Mouse (Mus musculus) MEL (cell line): ENCODE data around the gene Elmod3. TPM values are rescaled to one million over a fixed set of nuclear protein-coding genes. Genes with fewer than 3 reads are reported as not detected.
A peak's percentile ranks its signal among the peaks of the same experiment; 100 is the strongest.
"Not testable (repeated sequence)": the region's sequence is repeated elsewhere in the genome, so short reads cannot be mapped to it uniquely, and the experiment has no call there.

Source experiments
- DNase-seq: peaks from one replicate; pipeline ENCODE4 v3.0.0; 2011; ENCODE audit warnings: low read depth, low spot score
- H3K27ac ChIP-seq: 2 replicates; pipeline ENCODE4 v1.5.1; 2012; ENCODE audit warnings: low read depth, mild to moderate bottlenecking, control low read depth, low read length, moderate library complexity; ENCODE audit not compliant: control insufficient read depth
- H3K27me3 ChIP-seq, 2 experiments: fragments of 150-350 bp in 1 of 2; sonication (generic) in 1 of 2; 2 replicates each; pipeline ENCODE4 v1.6.1; 2012; ENCODE audit warnings: low read length in 2 of 2, mild to moderate bottlenecking in 2 of 2, improper control_type of control experiment in 1 of 2, moderate library complexity in 1 of 2; ENCODE audit not compliant: insufficient read depth in 2 of 2, control insufficient read depth in 1 of 2
- H3K36me3 ChIP-seq, 2 experiments: 2 replicates each; pipeline ENCODE4 v1.6.1; 2012 to 2014; ENCODE audit warnings: low read length in 2 of 2, improper control_type of control experiment in 1 of 2, inconsistent platforms in 1 of 2, mild to moderate bottlenecking in 1 of 2; ENCODE audit not compliant: insufficient read depth in 2 of 2, control insufficient read depth in 1 of 2
- H3K4me1 ChIP-seq, 2 experiments: fragments of 150-350 bp in 1 of 2; sonication (generic) in 1 of 2; 2 replicates each; pipeline ENCODE4 v1.6.1; 2012; ENCODE audit warnings: low read length in 2 of 2, improper control_type of control experiment in 1 of 2, mild to moderate bottlenecking in 1 of 2; ENCODE audit not compliant: insufficient read depth in 2 of 2, control insufficient read depth in 1 of 2
- H3K4me3 ChIP-seq, 2 experiments: fragments of 150-350 bp in 1 of 2; sonication (generic) in 1 of 2; 2 replicates each; pipeline ENCODE4 v1.5.1; 2012; ENCODE audit warnings: low read depth in 2 of 2, low read length in 2 of 2, mild to moderate bottlenecking in 2 of 2, moderate library complexity in 2 of 2, control low read depth in 1 of 2, improper control_type of control experiment in 1 of 2; ENCODE audit not compliant: control insufficient read depth in 1 of 2, insufficient read depth in 1 of 2
- H3K79me2 ChIP-seq: 2 replicates; pipeline ENCODE4 v1.6.1; 2012; ENCODE audit warnings: mild to moderate bottlenecking, low read length, moderate library complexity; ENCODE audit not compliant: control insufficient read depth, poor library complexity, insufficient read depth
- H3K9ac ChIP-seq: 2 replicates; pipeline ENCODE4 v1.6.1; 2012; ENCODE audit warnings: low read depth, mild to moderate bottlenecking, control low read depth, low read length, moderate library complexity; ENCODE audit not compliant: control insufficient read depth, poor library complexity, severe bottlenecking
- H3K9me3 ChIP-seq: fragments of 150-350 bp; sonication (generic); replicated peaks from 2 replicates; pipeline ENCODE4 v1.6.1; 2012; ENCODE audit warnings: mild to moderate bottlenecking, low read length, improper control_type of control experiment, moderate library complexity; ENCODE audit not compliant: insufficient read depth
- BHLHE40 ChIP-seq: IDR thresholded peaks from 2 replicates; pipeline ENCODE4 v1.6.1; 2012; ENCODE audit warnings: low read depth, mild to moderate bottlenecking, inconsistent platforms, low read length, improper control_type of control experiment, borderline replicate concordance
- CHD1 ChIP-seq: IDR thresholded peaks from 2 replicates; pipeline ENCODE4 v1.6.1; 2012; ENCODE audit warnings: low read depth, mild to moderate bottlenecking, inconsistent platforms, low read length, improper control_type of control experiment
- CHD2 ChIP-seq: IDR thresholded peaks from 2 replicates; pipeline ENCODE4 v1.6.1; 2011; ENCODE audit warnings: low read length, improper control_type of control experiment
- E2F4 ChIP-seq: IDR thresholded peaks from 2 replicates; pipeline ENCODE4 v1.6.1; 2011; ENCODE audit warnings: low read depth, low read length, improper control_type of control experiment, borderline replicate concordance
- ELF1 ChIP-seq: IDR thresholded peaks from 2 replicates; pipeline ENCODE4 v1.6.1; 2014; ENCODE audit warnings: low read depth, mild to moderate bottlenecking, inconsistent platforms, low read length, improper control_type of control experiment, moderate library complexity
- EP300 ChIP-seq, 2 experiments: IDR thresholded peaks; 2 replicates each; pipeline ENCODE4 v1.6.1; 2011; ENCODE audit warnings: improper control_type of control experiment in 2 of 2, low read length in 2 of 2, low read depth in 1 of 2, mild to moderate bottlenecking in 1 of 2
- GABPA ChIP-seq: IDR thresholded peaks from 2 replicates; pipeline ENCODE4 v1.6.1; 2012; ENCODE audit warnings: low read depth, mild to moderate bottlenecking, inconsistent platforms, low read length, improper control_type of control experiment, moderate library complexity
- GATA1 ChIP-seq: IDR thresholded peaks from 2 replicates; pipeline ENCODE4 v1.6.1; 2011; ENCODE audit warnings: low read depth, low read length, improper control_type of control experiment
- JUND ChIP-seq: IDR thresholded peaks from 2 replicates; pipeline ENCODE4 v1.6.1; 2011; ENCODE audit warnings: low read depth, mild to moderate bottlenecking, improper control_type of control experiment, low read length
- KAT2A ChIP-seq: conservative IDR thresholded peaks from 2 replicates; pipeline ENCODE4 v1.6.1; 2012; ENCODE audit warnings: low read depth, low read length, improper control_type of control experiment, inconsistent platforms
- MAX ChIP-seq: IDR thresholded peaks from 2 replicates; pipeline ENCODE4 v1.6.1; 2011; ENCODE audit warnings: low read length, improper control_type of control experiment
- POLR2A ChIP-seq, 2 experiments: IDR thresholded peaks; 2 replicates each; pipeline ENCODE4 v1.6.1; 2011 to 2012; ENCODE audit warnings: low read length in 2 of 2, mild to moderate bottlenecking in 2 of 2, control low read depth in 1 of 2, improper control_type of control experiment in 1 of 2, low read depth in 1 of 2, moderate library complexity in 1 of 2; ENCODE audit not compliant: control insufficient read depth in 1 of 2, insufficient read depth in 1 of 2, poor library complexity in 1 of 2
- POLR2AphosphoS2 ChIP-seq: IDR thresholded peaks from 2 replicates; pipeline ENCODE4 v1.6.1; 2011; ENCODE audit warnings: low read length, improper control_type of control experiment
- SMC3 ChIP-seq: IDR thresholded peaks from 2 replicates; pipeline ENCODE4 v1.6.1; 2011; ENCODE audit warnings: low read depth, low read length, improper control_type of control experiment
- TCF12 ChIP-seq: IDR thresholded peaks from 2 replicates; pipeline ENCODE4 v1.6.1; 2014; ENCODE audit warnings: low read depth, mild to moderate bottlenecking, inconsistent platforms, low read length, improper control_type of control experiment, moderate library complexity
- UBTF ChIP-seq: IDR thresholded peaks from 2 replicates; pipeline ENCODE4 v1.6.1; 2012; ENCODE audit warnings: low read depth, mild to moderate bottlenecking, inconsistent platforms, low read length, improper control_type of control experiment, moderate library complexity, borderline replicate concordance; ENCODE audit not compliant: insufficient read depth
- USF1 ChIP-seq: IDR thresholded peaks from 2 replicates; pipeline ENCODE4 v1.6.1; 2014; ENCODE audit warnings: low read depth, mild to moderate bottlenecking, inconsistent platforms, low read length, improper control_type of control experiment, moderate library complexity
- ZC3H11A ChIP-seq: IDR thresholded peaks from 2 replicates; pipeline ENCODE4 v1.6.1; 2012; ENCODE audit warnings: low read depth, mild to moderate bottlenecking, inconsistent platforms, low read length, improper control_type of control experiment
- ZNF384 ChIP-seq: IDR thresholded peaks from 2 replicates; pipeline ENCODE4 v1.6.1; 2012; ENCODE audit warnings: low read depth, mild to moderate bottlenecking, inconsistent platforms, low read length, improper control_type of control experiment
- polyA plus RNA-seq, 2 experiments: library from polyadenylated mRNA; stranded (reverse) in 1 of 2; unstranded in 1 of 2; fragments of >175 nt in 1 of 2; fragments of >200 nt in 1 of 2; gene quantifications; 2 replicates each; pipeline versions ENCODE4 v1.2.1 to v1.2.4; 2012; ENCODE audit warnings: low replicate concordance in 2 of 2, low read depth in 1 of 2; ENCODE audit not compliant: insufficient read length in 2 of 2, insufficient read depth in 1 of 2, missing spikeins in 1 of 2
- total RNA-seq: library from RNA; depleted of rRNA; stranded (reverse); fragments of 300-350 nt; gene quantifications from 2 replicates; pipeline ENCODE4 v1.2.3, GENCODE M21; 2012

Elmod3 gene
- total and polyA plus RNA-seq, 3 experiments = 4.2 to 14.1 TPM; not detected in 1

- not testable (repeated sequence) for H3K9me3 ChIP-seq, H3K36me3 ChIP-seq, H3K79me2 ChIP-seq, H3K27ac ChIP-seq, H3K9ac ChIP-seq, H3K4me3 ChIP-seq, DNase-seq, H3K27me3 ChIP-seq
- peaks cover 0 to 14% of the 10 kb centered on the region in 2 experiments; a peak in 2 of 4 replicates for H3K4me1 ChIP-seq
These were observed 64.7 kb downstream of the Elmod3 start for GRCm38 (mm10) chr6:72533555-72533954.

DNA sequence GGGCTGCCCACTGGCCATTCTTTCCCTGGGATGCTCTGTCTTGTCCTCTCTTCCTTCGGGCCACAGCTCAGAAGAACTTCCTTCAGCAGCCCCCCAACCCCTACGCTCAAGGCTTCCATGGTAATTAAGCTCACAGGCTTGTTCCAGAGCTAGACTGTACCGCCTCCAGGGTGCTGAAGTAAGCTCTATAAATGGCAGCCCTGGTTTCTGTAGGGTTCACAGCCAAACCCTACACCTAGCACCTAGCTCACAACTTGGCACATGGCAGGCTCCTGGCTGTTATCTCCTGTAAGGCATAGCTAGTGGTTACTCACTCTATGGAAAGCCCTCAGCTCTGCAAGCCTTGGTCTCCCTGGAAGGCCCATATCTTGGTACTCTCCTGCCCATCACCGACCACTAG lies 65.6 kb downstream of the Elmod3 start:
- Histone ChIP-seq H3K9me3 (no peaks in the 10 kb centered on the region), H3K9ac (no peak overlapping the region), H3K27ac (no peak overlapping the region), H3K27me3 (no peaks in the 10 kb centered on the region), H3K4me1 (peaks cover 0 to 9% of the 10 kb centered on the region in 2 experiments; a peak in 1 of 4 replicates), H3K79me2 (no peaks in the 10 kb centered on the region), H3K36me3 (peaks cover 0 to 7% of the 10 kb centered on the region in 2 experiments; a peak in 2 of 4 replicates), H3K4me3 (no peak overlapping the region)
- TF ChIP-seq UBTF = no peak
- DNase-seq = no peak

GRCm38 (mm10) chr6:72528410-72529151 lies 69.6 kb downstream of the Elmod3 start:
- peaks cover 0 to 4% of the 10 kb centered on the region in 2 experiments; a peak in 1 of 4 replicates for H3K36me3 ChIP-seq
- H3K9me3 ChIP-seq = no peaks in the 10 kb centered on the region
- H3K79me2 ChIP-seq = no peaks in the 10 kb centered on the region
- no peak for TF ChIP-seq CHD1
- TF ChIP-seq ZC3H11A = no peak
- no peak for TF ChIP-seq GABPA
- TF ChIP-seq USF1 = no peak
- no peak for TF ChIP-seq SMC3
- H3K27me3 ChIP-seq = no peaks in the 10 kb centered on the region
- H3K27ac ChIP-seq = no peak overlapping the region
- no peak for DNase-seq
- peaks cover 0 to 12% of the 10 kb centered on the region in 2 experiments; a peak in 2 of 4 replicates for H3K4me1 ChIP-seq
- no peak overlapping the region for H3K9ac ChIP-seq
- no peak overlapping the region for H3K4me3 ChIP-seq

DNA sequence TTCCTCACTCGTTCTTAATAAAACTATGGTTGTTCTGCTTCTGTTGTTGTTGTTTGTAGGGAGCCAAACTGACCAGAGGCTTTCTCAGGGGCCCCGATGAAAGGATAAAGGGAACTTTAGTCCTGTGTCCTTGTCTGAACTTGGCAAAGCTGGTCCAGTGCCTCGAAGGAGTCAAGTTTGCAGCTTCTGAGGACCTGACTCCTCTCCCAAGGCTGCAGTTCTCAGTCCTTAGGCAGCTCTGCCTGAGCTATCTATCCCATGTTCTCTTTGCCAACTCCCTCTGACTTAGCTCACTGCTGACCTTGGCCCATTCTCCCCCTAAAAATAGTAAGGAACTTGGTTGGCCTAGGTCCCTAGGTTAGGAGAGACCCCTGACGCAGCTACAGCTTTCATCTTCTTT lies 71.1 kb downstream of the Elmod3 start:
- Histone ChIP-seq H3K79me2 (no peaks in the 10 kb centered on the region), H3K4me3 (no peak overlapping the region), H3K4me1 (peaks cover 0 to 12% of the 10 kb centered on the region in 2 experiments; a peak in 2 of 4 replicates), H3K36me3 (peaks cover 0 to 4% of the 10 kb centered on the region in 2 experiments; a peak in 1 of 4 replicates), H3K9ac (no peak overlapping the region), H3K27me3 (no peaks in the 10 kb centered on the region), H3K27ac (no peak overlapping the region), H3K9me3 (no peaks in the 10 kb centered on the region)
- DNase-seq = no peak
- TF ChIP-seq ELF1 = no peak
- no peak for TF ChIP-seq GATA1
- TF ChIP-seq SMC3 = 0 out of 2 replicates have a peak, but pooled peaks have one; percentile 15
- TF ChIP-seq BHLHE40 = no peak
- no peak for TF ChIP-seq E2F4
- peak in 1 of 2 experiments; percentile 24; a peak in 1 of 4 replicates for TF ChIP-seq EP300 (IDR thresholded peaks at IDR 0.05; ENCODE audit: low read depth in 1 of 2, low read length in 2 of 2)
- TF ChIP-seq JUND = no peak
- no peak for TF ChIP-seq ZC3H11A
- TF ChIP-seq POLR2AphosphoS2 = no peak
- no peak for TF ChIP-seq KAT2A
- TF ChIP-seq TCF12 = 0 out of 2 replicates have a peak, but pooled peaks have one; percentile 10
- no peak for TF ChIP-seq POLR2A (IDR thresholded peaks at IDR 0.05; ENCODE audit: control insufficient read depth in 1 of 2, insufficient read depth in 1 of 2, low read depth in 1 of 2, low read length in 2 of 2, poor library complexity in 1 of 2)
- no peak for TF ChIP-seq ZNF384
- TF ChIP-seq CHD2 = no peak
- TF ChIP-seq MAX = no peak
